Mouse (Mus musculus): ENCODE measurements around the gene Gm27029. TPM values are rescaled to one million over a fixed set of nuclear protein-coding genes. Genes with fewer than 3 reads are reported as not detected.

Gm27029 gene
- polyA plus RNA-seq, 1 experiment from 2014 or later, result 9.3 TPM

DNA sequence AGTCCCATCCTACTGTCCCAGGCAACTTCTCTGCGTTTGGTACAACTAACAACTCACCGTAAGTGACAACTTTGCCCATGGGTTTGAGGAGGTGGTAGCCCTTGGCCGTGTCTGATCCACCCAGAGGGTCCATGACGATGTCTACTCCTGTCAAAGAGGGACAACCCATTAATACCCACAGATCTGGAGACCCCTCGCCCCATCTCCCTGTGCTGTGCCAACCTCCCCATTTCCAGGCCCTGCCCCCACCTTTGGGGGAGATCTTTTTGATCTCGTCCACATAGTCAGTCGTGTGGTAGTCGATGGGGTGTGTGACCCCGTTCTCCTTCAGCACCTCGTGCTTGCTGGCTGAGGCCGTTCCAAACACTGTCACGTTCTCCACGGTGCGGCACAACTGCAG, 37.5 kb upstream of the Gm27029 start:
- Histone ChIP-seq H3K36me3 (ENCODE audit: control insufficient read depth, insufficient read depth, low read length) (peaks cover 4% of the 10 kb centered on the region; the same call in 1 of the 2 replicates), H3K27ac (ENCODE audit: low read depth, low read length) (no peak overlapping the region), H3K4me2 (replicated peaks; ENCODE audit: low read depth, low read length) (no peak overlapping the region), H3K4me3 (ENCODE audit: low read depth, low read length) (no peak overlapping the region), H3K9ac (ENCODE audit: low read depth, low read length) (0 out of 2 replicates have a peak overlapping the region, but pooled peaks have one; percentile 15), H3K27me3 (ENCODE audit: control insufficient read depth, insufficient read depth, low read length) (no peaks in the 10 kb centered on the region), H3K9me3 (ENCODE audit: control insufficient read depth, low read length) (no peaks in the 10 kb centered on the region), H3K4me1 (replicated peaks; ENCODE audit: control insufficient read depth, insufficient read depth, low read length) (peaks cover 21% of the 10 kb centered on the region)
- 75% methylated on average over 14 of the region's 14 CpGs for whole genome bisulfite sequencing
- DNase-seq (ENCODE audit: low spot score) (no peak), ATAC-seq (ENCODE audit: low FRiP score) (peak; percentile 15; the same call in 1 of the 2 replicates)

DNA sequence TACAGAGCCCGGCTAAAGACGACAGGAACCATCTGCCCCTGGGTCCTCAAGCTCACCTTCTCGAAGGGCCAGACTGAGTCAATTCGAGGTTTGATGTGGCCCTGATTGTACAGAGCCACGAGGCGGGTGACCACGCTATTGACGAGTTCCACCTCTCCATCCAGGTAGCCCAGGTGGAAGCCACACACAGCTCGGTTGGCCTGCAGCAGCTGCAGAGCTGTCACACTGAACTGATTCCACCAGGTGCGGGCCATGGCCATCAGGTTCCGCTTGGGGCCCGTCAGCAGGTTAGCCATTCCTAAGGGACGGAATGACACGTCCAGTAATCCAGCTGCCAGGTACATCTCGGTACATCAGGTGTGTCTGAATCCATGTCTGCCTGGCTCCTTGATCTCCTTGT, 35.7 kb upstream of the Gm27029 start:
- Histone ChIP-seq H3K9me3 (ENCODE audit: control insufficient read depth, low read length) (no peaks in the 10 kb centered on the region), H3K4me2 (replicated peaks; ENCODE audit: low read depth, low read length) (no peak overlapping the region), H3K4me3 (ENCODE audit: low read depth, low read length) (no peak overlapping the region), H3K27me3 (ENCODE audit: control insufficient read depth, insufficient read depth, low read length) (no peaks in the 10 kb centered on the region), H3K27ac (ENCODE audit: low read depth, low read length) (no peak overlapping the region), H3K4me1 (replicated peaks; ENCODE audit: control insufficient read depth, insufficient read depth, low read length) (peaks cover 19% of the 10 kb centered on the region), H3K36me3 (ENCODE audit: control insufficient read depth, insufficient read depth, low read length) (peaks cover 4% of the 10 kb centered on the region; the same call in 1 of the 2 replicates), H3K9ac (ENCODE audit: low read depth, low read length) (no peak overlapping the region)
- ATAC-seq (ENCODE audit: low FRiP score) (no peak), DNase-seq (ENCODE audit: low spot score) (no peak)
- 87% methylated on average over 15 of the region's 15 CpGs for WGBS

DNA sequence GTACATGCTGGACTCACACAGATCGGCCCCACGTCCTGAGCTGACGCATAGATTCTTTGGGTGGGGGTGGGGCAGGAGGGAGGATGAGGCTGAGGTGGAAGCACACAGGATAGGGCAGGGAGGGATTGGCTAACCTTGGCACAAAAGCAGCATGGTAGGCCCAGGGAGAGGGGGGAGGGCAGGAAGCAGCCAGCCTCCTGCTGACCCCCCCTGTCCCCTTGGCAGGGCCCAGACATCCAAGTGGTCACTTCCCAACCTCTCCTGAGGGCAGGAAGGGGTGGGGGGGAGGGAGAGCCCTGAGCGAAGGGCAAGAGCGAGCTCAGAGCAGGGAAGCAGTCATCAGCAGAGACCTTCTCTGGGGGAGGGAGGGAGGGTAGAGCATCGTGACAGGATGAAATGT, 35.1 kb upstream of the Gm27029 start:
- Histone ChIP-seq H3K9me3 (ENCODE audit: control insufficient read depth, low read length) (no peaks in the 10 kb centered on the region), H3K27ac (ENCODE audit: low read depth, low read length) (no peak overlapping the region), H3K9ac (ENCODE audit: low read depth, low read length) (no peak overlapping the region), H3K4me2 (replicated peaks; ENCODE audit: low read depth, low read length) (no peak overlapping the region), H3K4me3 (ENCODE audit: low read depth, low read length) (no peak overlapping the region), H3K36me3 (ENCODE audit: control insufficient read depth, insufficient read depth, low read length) (peaks cover 4% of the 10 kb centered on the region; the same call in 1 of the 2 replicates), H3K4me1 (replicated peaks; ENCODE audit: control insufficient read depth, insufficient read depth, low read length) (peaks cover 19% of the 10 kb centered on the region), H3K27me3 (ENCODE audit: control insufficient read depth, insufficient read depth, low read length) (no peaks in the 10 kb centered on the region)
- no peak for DNase-seq (ENCODE audit: low spot score)
- no peak for ATAC-seq (ENCODE audit: low FRiP score)
- 46% methylated on average over 6 of the region's 6 CpGs for WGBS

DNA sequence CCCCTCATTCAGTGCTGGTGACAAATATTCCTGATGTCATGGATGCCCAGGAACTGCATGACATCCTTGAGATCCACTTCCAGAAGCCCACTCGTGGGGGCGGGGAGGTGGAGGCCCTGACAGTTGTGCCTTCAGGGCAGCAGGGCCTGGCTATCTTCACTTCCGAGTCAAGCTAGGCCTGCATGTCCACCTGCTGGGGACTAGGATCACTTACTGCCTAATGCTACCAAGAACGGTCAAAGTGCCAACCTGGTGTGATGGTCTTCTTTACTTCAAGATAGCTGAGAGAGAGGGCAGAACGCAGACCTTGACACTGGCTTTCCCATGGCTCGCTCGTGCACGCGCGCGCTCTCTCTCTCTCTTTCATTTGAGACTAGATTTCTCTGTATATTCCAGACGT, 33.6 kb upstream of the Gm27029 start:
- Histone ChIP-seq H3K4me3 (ENCODE audit: low read depth, low read length) (no peak overlapping the region), H3K27ac (ENCODE audit: low read depth, low read length) (no peak overlapping the region), H3K9me3 (ENCODE audit: control insufficient read depth, low read length) (no peaks in the 10 kb centered on the region), H3K36me3 (ENCODE audit: control insufficient read depth, insufficient read depth, low read length) (peaks cover 4% of the 10 kb centered on the region; the same call in 1 of the 2 replicates), H3K4me2 (replicated peaks; ENCODE audit: low read depth, low read length) (no peak overlapping the region), H3K4me1 (replicated peaks; ENCODE audit: control insufficient read depth, insufficient read depth, low read length) (peaks cover 12% of the 10 kb centered on the region), H3K9ac (ENCODE audit: low read depth, low read length) (no peak overlapping the region), H3K27me3 (ENCODE audit: control insufficient read depth, insufficient read depth, low read length) (no peaks in the 10 kb centered on the region)
- DNase-seq (ENCODE audit: low spot score) (no peak), ATAC-seq (ENCODE audit: low FRiP score) (no peak)
- 87% methylated on average over 12 of the region's 12 CpGs for WGBS

DNA sequence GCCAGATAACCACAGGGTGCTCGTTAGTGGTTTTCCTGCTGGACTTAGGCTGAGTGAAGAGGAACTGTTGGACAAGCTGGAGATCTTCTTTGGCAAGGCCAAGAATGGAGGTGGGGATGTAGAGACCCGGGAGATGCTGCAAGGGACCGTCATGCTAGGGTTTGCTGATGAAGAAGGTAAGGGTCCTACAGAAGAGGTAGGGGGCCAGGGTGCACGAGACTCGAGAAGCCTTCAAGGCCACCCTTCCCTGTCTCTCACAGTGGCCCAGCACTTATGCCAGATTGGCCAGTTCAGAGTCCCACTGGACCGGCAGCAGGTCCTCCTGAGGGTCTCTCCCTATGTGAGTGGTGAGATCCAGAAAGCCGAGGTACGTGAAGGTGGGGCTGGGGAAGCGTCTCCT, 33.0 kb upstream of the Gm27029 start:
- WGBS, result 93% methylated on average over 9 of the region's 9 CpGs
- ATAC-seq (ENCODE audit: low FRiP score), result no peak
- Histone ChIP-seq H3K4me3 (ENCODE audit: low read depth, low read length) (no peak overlapping the region), H3K36me3 (ENCODE audit: control insufficient read depth, insufficient read depth, low read length) (peaks cover 4% of the 10 kb centered on the region; the same call in 1 of the 2 replicates), H3K9ac (ENCODE audit: low read depth, low read length) (no peak overlapping the region), H3K9me3 (ENCODE audit: control insufficient read depth, low read length) (no peaks in the 10 kb centered on the region), H3K27ac (ENCODE audit: low read depth, low read length) (no peak overlapping the region), H3K4me2 (replicated peaks; ENCODE audit: low read depth, low read length) (no peak overlapping the region), H3K27me3 (ENCODE audit: control insufficient read depth, insufficient read depth, low read length) (no peaks in the 10 kb centered on the region), H3K4me1 (replicated peaks; ENCODE audit: control insufficient read depth, insufficient read depth, low read length) (peaks cover 8% of the 10 kb centered on the region)
- DNase-seq (ENCODE audit: low spot score), result no peak

DNA sequence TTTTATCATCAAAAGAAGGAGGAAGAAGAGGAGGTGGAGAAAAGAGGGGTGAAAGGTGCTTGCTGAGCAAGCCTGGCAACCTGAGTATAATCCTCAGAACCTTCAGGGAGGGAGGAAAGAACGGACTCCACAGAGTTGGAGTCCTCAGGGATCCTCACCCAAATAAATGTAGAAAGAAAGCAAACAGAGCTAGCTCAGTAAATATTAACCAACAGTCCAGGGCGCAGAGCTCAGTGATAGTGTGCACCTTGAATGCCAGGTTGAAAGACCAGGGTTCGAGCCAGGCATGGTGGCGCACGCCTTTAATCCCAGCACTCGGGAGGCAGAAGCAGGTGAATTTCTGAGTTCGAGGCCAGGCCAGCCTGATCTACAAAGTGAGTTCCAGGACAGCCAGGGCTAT, 31.0 kb upstream of the Gm27029 start:
- DNase-seq (ENCODE audit: low spot score) (no peak), ATAC-seq (ENCODE audit: low FRiP score) (no peak)
- Histone ChIP-seq H3K4me3 (ENCODE audit: low read depth, low read length) (no peak overlapping the region), H3K4me2 (replicated peaks; ENCODE audit: low read depth, low read length) (no peak overlapping the region), H3K27me3 (ENCODE audit: control insufficient read depth, insufficient read depth, low read length) (no peaks in the 10 kb centered on the region), H3K9me3 (ENCODE audit: control insufficient read depth, low read length) (no peaks in the 10 kb centered on the region), H3K9ac (ENCODE audit: low read depth, low read length) (no peak overlapping the region), H3K36me3 (ENCODE audit: control insufficient read depth, insufficient read depth, low read length) (peaks cover 2% of the 10 kb centered on the region; the same call in 1 of the 2 replicates), H3K27ac (ENCODE audit: low read depth, low read length) (no peak overlapping the region), H3K4me1 (replicated peaks; ENCODE audit: control insufficient read depth, insufficient read depth, low read length) (no peaks in the 10 kb centered on the region)
- WGBS, result 93% methylated on average over 7 of the region's 7 CpGs

DNA sequence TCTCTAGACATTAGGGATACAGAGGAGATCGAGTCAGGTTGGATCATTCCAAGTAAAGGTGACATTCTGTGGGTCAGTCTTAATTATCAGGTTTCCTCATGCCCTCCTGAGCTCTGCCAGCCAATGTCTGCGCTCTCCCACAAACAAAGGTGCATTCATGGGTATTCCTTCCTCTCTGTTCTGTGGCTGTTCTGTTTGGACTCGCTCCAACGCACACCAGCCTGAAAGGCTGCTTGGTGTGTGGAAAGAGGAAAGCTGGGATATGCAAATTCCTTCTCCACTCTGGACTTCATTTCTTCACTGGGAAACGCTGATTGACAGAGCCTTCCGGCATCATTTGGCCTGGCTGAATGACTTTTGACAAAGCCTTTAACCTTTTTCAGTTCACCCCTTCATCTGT, 30.1 kb upstream of the Gm27029 start:
- Histone ChIP-seq H3K27me3 (ENCODE audit: control insufficient read depth, insufficient read depth, low read length) (no peaks in the 10 kb centered on the region), H3K4me2 (replicated peaks; ENCODE audit: low read depth, low read length) (no peak overlapping the region), H3K9ac (ENCODE audit: low read depth, low read length) (no peak overlapping the region), H3K4me1 (replicated peaks; ENCODE audit: control insufficient read depth, insufficient read depth, low read length) (no peaks in the 10 kb centered on the region), H3K36me3 (ENCODE audit: control insufficient read depth, insufficient read depth, low read length) (peaks cover 2% of the 10 kb centered on the region; the same call in 1 of the 2 replicates), H3K9me3 (ENCODE audit: control insufficient read depth, low read length) (no peaks in the 10 kb centered on the region), H3K27ac (ENCODE audit: low read depth, low read length) (0 out of 2 replicates have a peak overlapping the region, but pooled peaks have one; percentile 14), H3K4me3 (ENCODE audit: low read depth, low read length) (no peak overlapping the region)
- WGBS, result 49% methylated on average over 6 of the region's 6 CpGs
- DNase-seq (ENCODE audit: low spot score) (no peak), ATAC-seq (ENCODE audit: low FRiP score) (no peak)

DNA sequence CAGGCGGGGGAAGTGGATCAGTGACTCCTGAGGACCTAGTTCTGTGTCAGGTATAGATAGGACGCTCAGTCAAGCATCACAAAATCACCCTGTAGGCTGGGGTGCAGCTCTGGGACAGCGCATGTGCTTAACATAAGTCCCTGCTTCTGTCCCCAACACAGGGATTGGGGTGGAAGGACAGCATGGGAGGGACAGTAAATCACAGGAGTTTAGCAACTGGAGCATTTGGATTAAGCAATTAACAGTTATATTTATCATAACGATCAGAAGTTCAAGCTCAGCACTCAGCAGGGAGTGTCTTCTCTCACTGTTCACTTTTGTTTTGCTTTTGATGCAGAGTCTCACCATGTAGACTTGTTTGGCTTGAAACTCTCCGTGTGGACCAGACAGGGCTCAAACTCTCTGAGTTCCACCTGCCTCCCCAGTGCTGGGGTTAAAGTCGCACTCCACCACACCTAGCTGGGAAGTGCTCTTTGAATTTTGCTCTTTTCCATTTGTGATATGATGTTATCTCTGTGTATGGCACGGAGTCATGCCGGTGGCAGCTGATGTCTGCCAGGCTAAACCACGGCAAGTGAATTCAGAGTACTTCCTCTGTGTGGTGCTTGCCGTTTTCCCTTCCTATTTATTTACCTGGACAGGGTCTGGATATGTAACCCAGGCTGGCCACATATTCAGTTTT, 27.6 kb upstream of the Gm27029 start:
- ATAC-seq (ENCODE audit: low FRiP score), result no peak
- 76% methylated on average over 10 of the region's 10 CpGs for WGBS
- H3K27me3 ChIP-seq (ENCODE audit: control insufficient read depth, insufficient read depth, low read length), result no peaks in the 10 kb centered on the region
- H3K36me3 ChIP-seq (ENCODE audit: control insufficient read depth, insufficient read depth, low read length), result no peaks in the 10 kb centered on the region
- H3K9me3 ChIP-seq (ENCODE audit: control insufficient read depth, low read length), result no peaks in the 10 kb centered on the region
- no peak overlapping the region for H3K9ac ChIP-seq (ENCODE audit: low read depth, low read length)
- H3K4me3 ChIP-seq (ENCODE audit: low read depth, low read length), result no peak overlapping the region
- no peak for DNase-seq (ENCODE audit: low spot score)
- no peak overlapping the region for H3K27ac ChIP-seq (ENCODE audit: low read depth, low read length)
- no peak overlapping the region for H3K4me2 ChIP-seq (replicated peaks; ENCODE audit: low read depth, low read length)
- H3K4me1 ChIP-seq (replicated peaks; ENCODE audit: control insufficient read depth, insufficient read depth, low read length), result no peaks in the 10 kb centered on the region

DNA sequence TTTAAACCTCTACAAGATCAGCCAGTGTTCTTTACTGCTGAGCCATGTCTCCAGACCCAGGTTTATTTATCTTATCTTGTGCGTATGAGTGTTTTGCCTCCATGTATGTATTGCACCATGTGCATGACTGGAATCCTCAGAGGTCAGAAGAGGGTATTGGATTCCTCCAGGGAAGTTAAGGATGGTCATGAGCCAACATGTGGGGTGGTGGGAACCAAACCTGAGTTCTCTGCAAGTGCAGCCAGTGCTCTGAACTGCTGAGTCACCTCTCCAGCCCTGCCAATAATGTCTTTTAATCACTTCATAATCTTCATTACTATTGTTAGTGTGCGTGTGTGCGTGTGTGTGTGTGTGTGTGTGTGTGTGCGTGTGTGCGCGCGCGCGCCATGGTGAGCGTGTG, 26.9 kb upstream of the Gm27029 start:
- Histone ChIP-seq H3K9me3 (ENCODE audit: control insufficient read depth, low read length) (no peaks in the 10 kb centered on the region), H3K4me2 (replicated peaks; ENCODE audit: low read depth, low read length) (no peak overlapping the region), H3K4me3 (ENCODE audit: low read depth, low read length) (no peak overlapping the region), H3K27ac (ENCODE audit: low read depth, low read length) (no peak overlapping the region), H3K9ac (ENCODE audit: low read depth, low read length) (no peak overlapping the region), H3K27me3 (ENCODE audit: control insufficient read depth, insufficient read depth, low read length) (no peaks in the 10 kb centered on the region), H3K36me3 (ENCODE audit: control insufficient read depth, insufficient read depth, low read length) (no peaks in the 10 kb centered on the region), H3K4me1 (replicated peaks; ENCODE audit: control insufficient read depth, insufficient read depth, low read length) (no peaks in the 10 kb centered on the region)
- ATAC-seq (ENCODE audit: low FRiP score) (no peak), DNase-seq (ENCODE audit: low spot score) (no peak)
- WGBS, result 91% methylated on average over 10 of the region's 10 CpGs
